Mouse (Mus musculus) liver, embryonic 11.5 days (tissue): ENCODE results near the gene Copg1. TPM values are rescaled to one million over a fixed set of nuclear protein-coding genes. Genes with fewer than 3 reads are reported as not detected.

Experiments used
- ATAC-seq: fragments of 200-750 bp; cut with Nextera tagmentation; replicated peaks from 2 replicates; pipeline ENCODE4 v1.8.0; 2017; ENCODE audit warnings: moderate number of reproducible peaks, mild to moderate bottlenecking, moderate TSS enrichment, moderate library complexity; ENCODE audit not compliant: low FRiP score
- DNase-seq: peaks from one replicate; pipeline ENCODE4 v3.0.0-alpha.2; 2017; ENCODE audit warnings: low spot score
- H3K27ac ChIP-seq: fragments of 300-500 bp; sonication (generic); 2 replicates; pipeline ENCODE4 v1.5.1; 2014; ENCODE audit warnings: mild to moderate bottlenecking, low read depth, low read length, control low read depth
- H3K27me3 ChIP-seq: fragments of 300-500 bp; sonication (generic); replicated peaks from 2 replicates; pipeline ENCODE4 v1.6.1; 2014; ENCODE audit warnings: low read length, mixed read lengths; ENCODE audit not compliant: control insufficient read depth, insufficient read depth
- H3K36me3 ChIP-seq: fragments of 300-500 bp; sonication (generic); 2 replicates; pipeline ENCODE4 v1.6.1; 2014; ENCODE audit warnings: mild to moderate bottlenecking, low read length, moderate library complexity, mixed read lengths; ENCODE audit not compliant: control insufficient read depth, insufficient read depth
- H3K4me1 ChIP-seq: fragments of 300-500 bp; sonication (generic); replicated peaks from 2 replicates; pipeline ENCODE4 v1.6.1; 2014; ENCODE audit warnings: low read length, mixed read lengths; ENCODE audit not compliant: control insufficient read depth, insufficient read depth
- H3K4me2 ChIP-seq: fragments of 300-500 bp; sonication (generic); 2 replicates; pipeline ENCODE4 v1.6.1; 2014; ENCODE audit warnings: mild to moderate bottlenecking, control low read depth, moderate library complexity
- H3K4me3 ChIP-seq: fragments of 300-500 bp; sonication (generic); 2 replicates; pipeline ENCODE4 v1.5.1; 2014; ENCODE audit warnings: low read depth, low read length, control low read depth
- H3K9ac ChIP-seq: fragments of 300-500 bp; sonication (generic); 2 replicates; pipeline ENCODE4 v1.6.1; 2014; ENCODE audit warnings: low read depth, low read length, control low read depth
- H3K9me3 ChIP-seq: fragments of 300-500 bp; sonication (generic); 2 replicates; pipeline ENCODE4 v1.6.1; 2016; ENCODE audit warnings: low read length, inconsistent platforms, mixed read lengths; ENCODE audit not compliant: control insufficient read depth
- WGBS: fragments of 180-500 bp; shearing (Covaris S2); extraction: QIAGEN DNeasy Blood & Tissue Kit; methylation state at CpG from one replicate; pipeline ENCODE4 v1.1.7; 2014; 5-methylcytosine and 5-hydroxymethylcytosine counted together
- polyA plus RNA-seq: library from polyadenylated mRNA; unstranded; fragments of >200 nt; fragmentation: Nextera tagmentation; extraction: Ambion mirVana; gene quantifications from 2 replicates; pipeline ENCODE4 v1.2.1, GENCODE M21; 2014

Copg1 gene
- 116 and 130 TPM in 2 replicates for polyA plus RNA-seq

- ATAC-seq (peak; percentile 95), DNase-seq (peak; percentile 100)
- under 1% methylated on average over 31 of the region's 31 CpGs for WGBS
These were observed at the start of gene Copg1 for GRCm38 (mm10) chr6:87887594-87888233. TSS of gene Copg1 (plus strand) at chr6:87887814.

DNA sequence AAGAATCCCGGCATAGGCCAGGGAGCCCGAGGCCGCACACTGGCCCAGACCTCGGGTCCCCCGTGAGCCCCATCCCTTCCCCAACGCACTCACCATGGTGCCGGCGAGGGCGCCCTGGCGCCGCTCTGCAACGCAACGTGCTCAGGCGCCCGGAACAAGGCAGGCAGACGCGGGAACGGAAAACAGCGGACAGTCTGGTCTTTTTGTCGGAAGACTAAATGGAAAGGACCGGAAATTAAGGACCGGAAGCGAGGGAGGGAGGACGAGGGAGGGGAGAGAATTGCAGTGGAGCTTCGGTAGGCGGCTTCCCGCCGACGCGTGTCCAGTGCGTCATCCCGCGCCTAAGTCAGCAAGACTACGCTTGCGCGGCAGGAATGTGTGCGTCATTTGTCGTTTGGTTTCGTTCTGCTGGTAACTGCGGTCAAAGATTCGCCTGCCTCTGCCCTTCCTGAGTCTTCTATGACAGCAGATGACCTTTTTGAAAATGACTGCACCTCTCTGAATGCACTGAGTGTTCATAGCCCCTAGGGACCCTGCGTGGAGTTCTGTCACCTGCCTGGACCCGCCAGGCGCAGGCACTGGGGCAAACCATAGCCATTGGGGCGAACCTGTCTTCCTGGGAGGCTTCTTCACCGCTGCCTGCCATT, 48.9 kb upstream of the Copg1 start, which contains the start of gene Isy1:
TSS of gene Isy1 (minus strand) at position 248 of the 647 bp plus-strand sequence.
- Histone ChIP-seq H3K27me3 (no peaks in the 10 kb centered on the region), H3K4me3 (peak within 1 kb of the TSS; percentile 78), H3K36me3 (peaks cover 19% of the 10 kb centered on the region), H3K27ac (peak within 1 kb of the TSS; percentile 89), H3K9me3 (no peaks in the 10 kb centered on the region), H3K4me2 (peak within 1 kb of the TSS; percentile 67), H3K9ac (peak within 1 kb of the TSS; percentile 87), H3K4me1 (peaks cover 10% of the 10 kb centered on the region)
- ATAC-seq (peak; percentile 94), DNase-seq (peak; percentile 94)
- WGBS = 0% methylated on average over 46 of the region's 46 CpGs

More at GRCm38 (mm10) chr6:87887594-87888233, at the start of gene Copg1:
- H3K36me3 ChIP-seq = peaks cover 25% of the 10 kb centered on the region
- H3K4me2 ChIP-seq = peak within 1 kb of the TSS; percentile 89
- H3K9me3 ChIP-seq = no peaks in the 10 kb centered on the region
- peaks cover 7% of the 10 kb centered on the region for H3K4me1 ChIP-seq
- H3K9ac ChIP-seq = peak within 1 kb of the TSS; percentile 78
- peak within 1 kb of the TSS; percentile 69 for H3K4me3 ChIP-seq
- peak within 1 kb of the TSS; percentile 52 for H3K27ac ChIP-seq
- no peaks in the 10 kb centered on the region for H3K27me3 ChIP-seq

- H3K27ac ChIP-seq = peak overlapping the region; percentile 89
- H3K4me1 ChIP-seq = peaks cover 10% of the 10 kb centered on the region
- 55% methylated on average over 11 of the region's 11 CpGs for WGBS
- peak overlapping the region; percentile 67 for H3K9ac ChIP-seq
- H3K4me3 ChIP-seq = peak overlapping the region; percentile 78; the same call in 1 of the 2 replicates
- no peaks in the 10 kb centered on the region for H3K27me3 ChIP-seq
- H3K4me2 ChIP-seq = peak overlapping the region; percentile 67
- ATAC-seq = no peak
- peaks cover 26% of the 10 kb centered on the region for H3K36me3 ChIP-seq
- H3K9me3 ChIP-seq = no peaks in the 10 kb centered on the region
- no peak for DNase-seq
These were observed 47.7 kb upstream of the Copg1 start for GRCm38 (mm10) chr6:87839797-87840341.

GRCm38 (mm10) chr6:87841635-87842034, 46.0 kb upstream of the Copg1 start:
- DNase-seq (no peak), ATAC-seq (no peak)
- no peak overlapping the region for H3K4me2 ChIP-seq
- H3K27ac ChIP-seq = no peak overlapping the region
- H3K9me3 ChIP-seq = no peaks in the 10 kb centered on the region
- peaks cover 31% of the 10 kb centered on the region for H3K36me3 ChIP-seq
- no peaks in the 10 kb centered on the region for H3K27me3 ChIP-seq
- H3K4me3 ChIP-seq = no peak overlapping the region
- no peak overlapping the region for H3K9ac ChIP-seq
- peaks cover 10% of the 10 kb centered on the region for H3K4me1 ChIP-seq
- 76% methylated on average over 8 of the region's 8 CpGs for WGBS

DNA sequence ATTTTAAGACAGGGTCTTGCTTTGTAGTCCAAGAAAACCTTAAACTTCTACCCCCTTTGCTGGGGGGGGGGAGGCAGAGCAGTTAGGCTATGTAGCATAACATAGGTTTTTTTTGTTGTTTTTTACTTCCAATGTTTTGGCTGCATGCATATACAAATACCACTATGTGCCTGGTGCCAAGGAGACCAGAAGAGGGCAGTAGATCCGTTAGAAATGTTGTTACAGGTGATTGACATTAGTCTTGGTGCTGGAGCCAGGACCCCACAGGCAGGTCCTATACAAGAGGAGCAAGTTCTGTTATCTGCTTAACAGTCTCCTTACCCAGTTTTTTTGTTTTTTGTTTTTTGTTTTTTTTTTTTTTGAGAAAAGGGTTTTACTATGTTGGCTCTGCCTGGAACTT, 45.4 kb upstream of the Copg1 start:
- WGBS = 8% methylated on average over 1 of the region's 1 CpGs
- Histone ChIP-seq H3K27ac (no peak overlapping the region), H3K36me3 (peaks cover 35% of the 10 kb centered on the region)

GRCm38 (mm10) chr6:87845031-87845695, 42.5 kb upstream of the Copg1 start:
- DNase-seq (no peak), ATAC-seq (no peak)
- H3K27ac ChIP-seq = no peak overlapping the region
- peaks cover 17% of the 10 kb centered on the region for H3K4me1 ChIP-seq
- no peak overlapping the region for H3K9ac ChIP-seq
- no peaks in the 10 kb centered on the region for H3K9me3 ChIP-seq
- H3K4me3 ChIP-seq = no peak overlapping the region
- WGBS = 89% methylated on average over 13 of the region's 13 CpGs
- peaks cover 46% of the 10 kb centered on the region for H3K36me3 ChIP-seq
- H3K27me3 ChIP-seq = no peaks in the 10 kb centered on the region
- no peak overlapping the region for H3K4me2 ChIP-seq

More for the DNA sequence above, 45.4 kb upstream of the Copg1 start:
- Histone ChIP-seq H3K27me3 (no peaks in the 10 kb centered on the region), H3K4me2 (no peak overlapping the region), H3K9me3 (no peaks in the 10 kb centered on the region), H3K9ac (no peak overlapping the region), H3K4me1 (peaks cover 12% of the 10 kb centered on the region), H3K4me3 (no peak overlapping the region)
- DNase-seq = no peak
- no peak for ATAC-seq

DNA sequence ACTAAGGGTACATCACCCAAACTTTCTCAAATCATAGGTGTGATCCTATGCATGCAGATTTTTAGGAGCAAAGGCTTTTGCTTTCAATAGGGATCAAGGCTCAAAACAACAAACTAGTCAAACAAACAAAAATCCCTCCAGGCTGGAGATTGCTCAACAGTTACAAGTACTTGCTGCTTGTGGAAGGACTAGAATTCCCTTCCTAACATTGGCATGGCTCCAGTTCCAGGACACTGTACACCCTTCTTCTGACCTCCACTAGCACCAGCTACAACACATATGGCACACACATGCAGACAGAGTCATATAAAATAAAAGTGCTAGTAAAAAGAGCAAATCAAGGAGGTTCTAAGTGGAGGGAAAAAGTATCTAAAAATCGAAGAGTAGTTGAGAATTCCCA, 40.8 kb upstream of the Copg1 start:
- Histone ChIP-seq H3K27ac (0 out of 2 replicates have a peak overlapping the region, but pooled peaks have one; percentile 11), H3K4me1 (peaks cover 17% of the 10 kb centered on the region), H3K36me3 (peaks cover 45% of the 10 kb centered on the region), H3K27me3 (no peaks in the 10 kb centered on the region), H3K9me3 (no peaks in the 10 kb centered on the region), H3K4me2 (peak overlapping the region; percentile 91), H3K9ac (peak overlapping the region; percentile 34; the same call in 1 of the 2 replicates), H3K4me3 (no peak overlapping the region)
- ATAC-seq (no peak), DNase-seq (no peak)
- 85% methylated on average over 1 of the region's 1 CpGs for WGBS

GRCm38 (mm10) chr6:87849780-87850154, 37.8 kb upstream of the Copg1 start:
- Histone ChIP-seq H3K36me3 (peaks cover 23% of the 10 kb centered on the region), H3K27me3 (no peaks in the 10 kb centered on the region), H3K4me3 (peak overlapping the region; percentile 99), H3K27ac (peak overlapping the region; percentile 95), H3K4me2 (peak overlapping the region; percentile 91), H3K9ac (peak overlapping the region; percentile 100), H3K9me3 (no peaks in the 10 kb centered on the region), H3K4me1 (peaks cover 17% of the 10 kb centered on the region)
- DNase-seq (peak; percentile 51), ATAC-seq (no peak)
- 0% methylated on average over 8 of the region's 8 CpGs for WGBS
